Mouse (Mus musculus) bone marrow, adult 2 months (tissue): ENCODE measurements around the gene Artn.

Experiments used
- CTCF ChIP-seq: fragments of 200-500 bp; IDR thresholded peaks from 2 replicates; pipeline ENCODE4 v1.5.1; 2011; ENCODE audit warnings: low read length, control low read depth; ENCODE audit not compliant: control insufficient read depth, insufficient read depth
- POLR2A ChIP-seq: fragments of 200-500 bp; IDR thresholded peaks from 2 replicates; pipeline ENCODE4 v1.6.1; 2011; ENCODE audit warnings: low read depth, mild to moderate bottlenecking, control low read depth, low read length, borderline replicate concordance; ENCODE audit not compliant: control insufficient read depth

- TF ChIP-seq POLR2A, result no peak
- TF ChIP-seq CTCF, result no peak
Observed at GRCm38 (mm10) chr4:117975820-117976219, 46.3 kb upstream of the Artn start.
